Mouse (Mus musculus) lung, postnatal 10 days (tissue): ENCODE measurements around the gene Poll.

Experiments
- DNase-seq: peaks from one replicate; pipeline ENCODE4 v3.0.0; 2021

The Poll gene

GRCm38 (mm10) chr19:45560153-45560890 lies at the start of gene Poll, which contains the start of gene Gm17018:
Gene Poll, minus strand, starts transcription at chr19:45560531.
Gene Gm17018, plus strand, starts transcription at chr19:45560615.
- DNase-seq, result peak; percentile 92

- no peak for DNase-seq
Measured at GRCm38 (mm10) chr19:45608648-45609339, 48.5 kb upstream of the Poll start.

- no peak for DNase-seq
Measured at GRCm38 (mm10) chr19:45607479-45607878, 47.1 kb upstream of the Poll start.

GRCm38 (mm10) chr19:45606701-45607100 lies 46.4 kb upstream of the Poll start:
- DNase-seq, result no peak

GRCm38 (mm10) chr19:45602606-45603005 lies 42.3 kb upstream of the Poll start:
- no peak for DNase-seq

- DNase-seq, result no peak
Measured at GRCm38 (mm10) chr19:45597106-45597505, 36.8 kb upstream of the Poll start.

- DNase-seq, result no peak
Measured at GRCm38 (mm10) chr19:45596434-45596833, 36.1 kb upstream of the Poll start.

- DNase-seq, result no peak
Measured at GRCm38 (mm10) chr19:45596019-45596418, 35.7 kb upstream of the Poll start.

GRCm38 (mm10) chr19:45595481-45595880 lies 35.1 kb upstream of the Poll start:
- DNase-seq, result no peak

GRCm38 (mm10) chr19:45594079-45594478 lies 33.7 kb upstream of the Poll start:
- DNase-seq, result no peak

GRCm38 (mm10) chr19:45592916-45593315 lies 32.6 kb upstream of the Poll start:
- DNase-seq, result no peak

- DNase-seq, result peak; percentile 87
Measured at GRCm38 (mm10) chr19:45591704-45592103, 31.4 kb upstream of the Poll start.

- DNase-seq, result no peak
Measured at GRCm38 (mm10) chr19:45589761-45590160, 29.4 kb upstream of the Poll start.

GRCm38 (mm10) chr19:45587509-45588292 lies 27.4 kb upstream of the Poll start:
- no peak for DNase-seq

GRCm38 (mm10) chr19:45586850-45587249 lies 26.5 kb upstream of the Poll start:
- no peak for DNase-seq

GRCm38 (mm10) chr19:45584856-45585620 lies 24.7 kb upstream of the Poll start:
- no peak for DNase-seq

- DNase-seq, result no peak
Measured at GRCm38 (mm10) chr19:45583136-45583535, 22.8 kb upstream of the Poll start.

GRCm38 (mm10) chr19:45582161-45582560 lies 21.8 kb upstream of the Poll start:
- DNase-seq, result no peak

GRCm38 (mm10) chr19:45581257-45581656 lies 20.9 kb upstream of the Poll start:
- peak; percentile 79 for DNase-seq

- no peak for DNase-seq
Measured at GRCm38 (mm10) chr19:45580235-45580634, 19.9 kb upstream of the Poll start.

GRCm38 (mm10) chr19:45579416-45579815 lies 19.1 kb upstream of the Poll start:
- no peak for DNase-seq

GRCm38 (mm10) chr19:45578976-45579375 lies 18.6 kb upstream of the Poll start:
- DNase-seq, result no peak
